Mouse (Mus musculus) heart, adult 9 months (tissue): Measurements from ENCODE around the gene Ppfia2.

Experiments used
- DNase-seq, 2 experiments: peaks; one replicate each; pipeline ENCODE4 v3.0.0; 2022; ENCODE audit warnings: low spot score in 2 of 2

Ppfia2 gene

DNA sequence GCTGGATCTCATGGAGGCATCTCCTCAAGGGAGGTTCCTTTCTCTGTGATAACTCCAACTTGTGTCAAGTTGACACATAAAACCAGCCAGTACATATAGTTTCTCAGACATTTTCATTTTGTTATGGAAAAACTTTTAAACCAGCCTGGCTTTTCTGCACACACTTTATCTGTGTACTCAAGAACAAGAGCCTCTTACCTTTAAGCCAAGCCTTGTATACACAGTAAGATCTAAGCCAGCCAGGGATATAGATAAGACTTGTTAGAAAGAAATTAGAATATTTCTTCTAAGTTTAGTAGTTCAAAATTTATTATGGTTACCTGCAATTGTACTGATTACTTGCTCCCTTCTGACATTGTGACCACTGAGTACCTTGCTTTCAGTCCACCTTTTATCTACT, 444.1 kb downstream of the Ppfia2 start:
- DNase-seq: no peak

DNA sequence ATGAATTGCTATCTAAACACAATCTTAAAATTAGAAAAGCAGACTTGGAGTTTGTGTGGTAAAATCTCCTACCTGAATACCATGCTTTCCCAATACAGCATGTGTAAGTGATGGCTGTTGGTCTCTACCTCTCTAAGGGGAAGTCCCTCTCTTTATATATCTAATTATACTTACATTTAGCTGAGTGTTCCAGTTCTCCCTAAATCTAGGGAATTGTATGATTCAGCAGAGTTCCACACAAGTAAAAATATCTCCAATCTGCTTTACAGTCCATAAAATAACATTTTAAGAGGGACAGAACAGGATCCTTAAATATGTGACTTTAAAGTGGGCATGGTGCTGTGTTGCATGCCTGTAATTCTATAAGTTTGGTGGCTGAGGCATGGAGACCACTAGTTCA, 444.7 kb downstream of the Ppfia2 start:
- DNase-seq: no peak

DNA sequence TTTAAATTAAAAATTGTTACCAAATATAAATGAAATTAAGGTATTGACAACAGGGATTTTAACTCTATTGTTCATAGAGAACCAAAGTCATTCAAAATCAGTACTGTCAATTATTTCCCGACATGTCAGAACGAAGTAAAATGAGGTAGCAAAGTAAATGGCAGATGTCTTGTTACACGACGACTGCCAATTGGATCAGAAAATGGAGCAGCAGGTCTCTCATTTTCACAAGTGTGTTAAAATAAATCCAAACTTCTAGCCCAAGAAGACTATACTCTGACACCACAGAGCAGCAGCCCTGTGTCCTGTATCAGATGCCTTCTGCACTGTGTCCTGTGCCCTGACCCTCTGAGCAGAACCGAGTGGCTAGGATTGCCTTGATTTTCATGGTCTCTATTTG, 454.2 kb downstream of the Ppfia2 start:
- DNase-seq: no peak

DNA sequence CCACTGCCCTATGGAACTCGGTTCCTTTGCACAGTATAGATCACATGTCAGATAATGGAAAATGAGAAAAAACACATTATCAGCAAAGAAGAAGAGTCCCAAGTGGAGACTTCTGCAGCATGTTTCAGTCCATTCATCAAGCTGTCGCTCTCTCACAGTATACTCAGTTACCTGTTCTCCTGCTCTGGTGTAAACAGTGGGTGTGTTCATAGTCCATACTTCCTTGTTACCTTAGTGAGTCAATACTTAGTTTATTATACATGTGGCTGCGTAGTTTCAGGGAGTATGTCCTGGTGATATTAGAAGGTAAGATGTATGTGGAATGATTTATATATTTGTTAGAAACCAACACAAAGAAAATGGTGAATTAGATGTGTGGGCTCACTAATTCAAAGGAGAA, 454.7 kb downstream of the Ppfia2 start:
- DNase-seq: no peak

DNA sequence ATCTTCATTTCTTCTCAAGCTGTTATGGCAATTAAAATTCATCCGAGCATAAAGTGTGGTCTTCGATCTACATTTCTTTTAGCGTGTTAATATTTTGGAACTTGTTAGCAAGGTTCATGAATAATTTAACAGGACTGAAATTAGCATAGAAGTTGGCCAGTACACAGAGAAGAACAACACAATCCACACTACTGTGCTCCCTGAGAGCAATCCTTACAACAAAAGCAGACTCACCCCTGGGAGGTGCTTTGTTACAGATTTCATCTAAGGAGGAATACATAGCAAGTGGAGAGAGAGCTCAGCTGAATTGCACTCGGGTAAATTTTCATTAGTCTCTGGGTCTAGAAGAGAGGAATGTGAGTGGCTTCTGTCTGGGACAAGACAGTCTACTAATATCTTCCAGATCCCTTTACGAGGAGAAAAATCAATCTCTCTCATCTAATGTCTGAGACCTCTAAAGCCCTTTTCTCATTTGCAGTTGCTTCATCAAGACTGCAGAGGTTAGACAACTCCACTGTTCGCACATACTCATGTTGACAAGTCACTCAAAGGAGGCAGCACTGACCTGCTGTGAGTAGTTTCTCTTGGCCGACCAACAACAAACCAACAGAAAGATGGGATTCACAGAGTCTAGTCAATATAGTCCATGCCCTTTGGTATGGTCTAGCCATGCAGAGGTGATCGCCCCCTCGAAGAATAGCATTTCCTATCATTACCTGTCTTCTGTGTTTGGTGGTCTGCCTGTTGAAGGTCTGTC, 458.6 kb downstream of the Ppfia2 start:
- no peak for DNase-seq

DNA sequence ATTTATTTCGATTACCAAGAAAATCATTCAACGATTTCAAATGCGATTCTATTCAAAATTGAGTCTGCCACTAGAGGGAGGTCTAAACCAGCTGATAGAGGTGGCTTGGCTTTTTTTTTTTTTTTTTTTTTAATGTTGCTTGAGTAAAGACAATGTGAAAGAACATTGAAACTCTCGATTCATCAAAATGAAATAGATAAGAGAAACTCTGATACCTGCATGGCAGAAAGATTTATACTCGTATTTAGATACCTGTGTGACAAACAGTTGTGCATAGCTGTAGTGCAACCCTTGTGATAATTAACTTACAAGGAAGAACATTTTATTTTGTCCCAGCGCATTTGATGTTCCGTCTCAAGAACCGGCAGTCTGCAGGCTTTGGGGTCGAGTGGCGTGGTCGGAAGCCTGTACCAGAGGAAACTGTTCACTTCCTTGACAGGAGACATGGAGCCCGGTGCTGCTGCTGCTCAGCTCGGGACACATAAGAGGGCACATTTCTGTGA, 462.5 kb downstream of the Ppfia2 start:
- no peak for DNase-seq

DNA sequence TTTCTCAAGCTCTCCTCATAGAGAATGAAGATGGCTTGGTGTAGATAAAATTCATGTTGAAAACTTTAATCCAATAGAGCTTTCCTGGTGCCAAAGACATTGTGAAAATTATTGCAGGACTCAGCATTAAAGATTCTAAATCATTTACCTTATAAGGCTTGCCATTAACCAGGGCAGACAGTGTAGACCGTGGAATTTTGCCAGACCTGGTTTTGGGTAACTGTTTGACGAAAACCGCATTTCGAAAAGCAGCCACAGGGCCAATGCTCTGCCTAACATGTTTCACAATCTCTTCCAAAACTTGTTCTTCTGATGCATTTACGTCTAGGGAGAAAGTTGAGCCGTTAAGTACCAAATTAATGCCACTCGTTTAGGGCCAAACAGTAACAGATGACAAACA, 466.9 kb downstream of the Ppfia2 start:
- no peak for DNase-seq

DNA sequence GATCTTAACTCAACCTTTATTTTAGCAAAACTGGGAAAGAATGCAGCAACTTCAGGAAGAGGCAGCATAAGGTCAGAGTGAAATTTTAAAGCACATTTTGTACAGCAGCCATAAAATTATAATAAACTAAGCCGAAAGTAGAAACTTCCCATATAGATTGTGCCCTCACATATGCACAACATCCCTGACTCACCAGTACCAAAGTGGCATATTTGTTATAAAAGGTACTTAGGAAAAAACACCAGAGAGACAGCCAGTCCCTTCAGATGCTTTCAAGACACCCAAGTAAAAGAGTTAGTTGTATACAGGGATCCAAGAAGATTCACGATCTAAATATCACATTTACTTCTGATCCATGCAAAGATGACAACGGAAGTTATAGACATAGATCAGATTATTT, 468.7 kb downstream of the Ppfia2 start:
- no peak for DNase-seq

DNA sequence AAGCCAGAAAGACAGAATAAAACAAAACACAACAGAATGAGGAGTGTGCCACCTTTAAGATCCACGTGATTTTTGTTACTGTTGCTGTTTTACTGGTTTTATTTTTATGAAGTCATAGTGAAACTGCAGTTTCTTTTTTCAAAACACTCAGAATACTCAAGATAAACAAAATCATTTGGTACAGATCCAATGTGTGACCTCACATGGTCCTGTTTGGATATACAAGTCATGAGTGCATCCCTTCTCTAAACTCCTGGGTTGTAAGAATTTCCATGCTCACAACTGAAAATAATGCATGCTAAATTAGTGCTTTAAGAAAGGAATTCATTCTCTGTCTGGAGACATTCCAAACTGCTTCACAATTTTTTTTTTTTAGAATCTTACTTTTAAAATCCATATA, 469.3 kb downstream of the Ppfia2 start:
- peak in 1 of 2 experiments; percentile 4 for DNase-seq

DNA sequence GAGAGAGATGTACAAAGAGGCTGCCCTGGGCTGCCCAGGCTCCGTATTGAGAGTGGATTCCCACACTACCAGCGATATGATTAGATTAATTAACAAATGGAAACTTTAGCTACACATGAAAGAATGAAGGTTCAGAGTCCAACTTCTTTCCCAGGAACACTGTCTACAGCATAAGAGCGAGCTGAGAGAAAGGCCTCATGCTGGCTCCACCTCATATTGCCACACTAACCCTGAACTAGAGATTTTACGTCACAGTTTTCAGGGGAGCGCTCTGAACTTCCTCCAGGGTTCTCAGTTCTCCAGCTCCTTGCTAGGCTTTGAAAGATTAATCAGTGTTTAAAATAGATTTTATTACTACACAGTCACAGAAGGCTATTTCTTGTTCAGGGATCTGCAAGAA, 471.2 kb downstream of the Ppfia2 start:
- DNase-seq: no peak

DNA sequence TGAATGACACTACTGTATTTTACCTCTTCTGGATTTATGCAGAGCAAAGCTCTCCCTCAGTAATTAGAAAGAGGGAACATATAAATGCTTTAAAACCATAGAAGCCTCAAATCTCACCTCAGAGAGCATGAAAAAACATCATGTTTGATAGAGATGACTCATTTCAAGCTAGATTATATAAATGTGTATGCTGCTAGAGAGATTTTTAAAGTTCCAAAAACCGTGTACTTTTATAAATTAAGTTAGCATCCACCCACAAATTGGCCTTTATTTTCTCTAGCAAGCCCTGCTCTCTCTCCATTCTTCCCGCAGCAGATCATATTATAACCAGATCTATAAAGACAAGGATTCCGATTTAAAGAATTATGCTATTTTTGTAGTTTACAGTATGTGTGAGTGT, 488.9 kb downstream of the Ppfia2 start:
- DNase-seq: no peak

DNA sequence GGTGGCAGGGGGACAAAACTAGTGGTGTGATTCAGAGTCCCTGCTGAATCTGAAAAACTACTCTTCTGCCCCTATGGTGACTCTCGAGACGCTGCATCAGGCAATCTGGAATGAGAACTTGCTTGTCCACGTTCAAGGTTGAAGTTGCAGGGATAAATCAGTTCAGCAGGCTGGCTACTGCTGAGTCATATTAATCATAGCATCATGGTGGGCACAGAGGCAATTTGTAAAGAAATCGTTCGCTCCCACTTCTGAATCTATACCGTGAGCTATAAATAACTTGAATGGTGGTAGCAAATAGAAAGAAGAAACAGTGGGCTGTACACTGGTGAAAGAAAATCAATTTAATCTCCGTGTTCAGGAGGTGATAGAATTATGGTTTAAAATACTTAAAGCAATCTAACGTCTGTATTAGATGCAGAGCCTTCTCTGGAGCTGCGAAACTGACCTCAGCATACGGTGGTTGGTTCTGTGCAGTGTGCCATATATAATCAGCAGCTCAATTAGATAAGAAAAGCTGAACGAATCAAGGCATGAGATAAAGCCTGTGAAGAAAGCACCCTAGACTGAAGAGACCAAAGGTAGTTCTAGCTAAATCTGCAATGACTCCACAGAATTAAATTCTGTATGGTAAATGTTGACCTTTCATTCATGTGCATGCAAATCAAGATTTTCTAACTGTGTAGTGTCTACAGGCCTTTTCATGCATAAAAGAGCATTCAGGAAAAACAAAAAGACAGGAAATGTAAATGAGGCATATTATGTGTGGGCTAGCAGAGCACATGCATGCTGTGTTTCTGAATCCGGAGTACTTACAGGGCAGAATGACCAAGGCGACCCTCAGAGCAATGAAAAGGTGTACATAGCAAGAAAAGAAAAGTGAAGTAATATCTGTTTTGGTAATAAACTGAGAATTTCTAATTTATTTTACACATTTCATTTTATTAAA, 505.3 kb downstream of the Ppfia2 start:
- DNase-seq: no peak
